Mouse (Mus musculus) layer of hippocampus, adult 9-11 months (tissue): ENCODE data around the gene Ctnna3.

Source experiments
- DNase-seq: peaks from one replicate; pipeline ENCODE4 v3.0.0; 2022

Gene Ctnna3

GRCm38 (mm10) chr10:63954308-63954930 is 524.5 kb downstream of the Ctnna3 start:
- no peak for DNase-seq

GRCm38 (mm10) chr10:63972300-63972699 is 542.4 kb downstream of the Ctnna3 start:
- DNase-seq, result no peak

- no peak for DNase-seq
These were observed 548.2 kb downstream of the Ctnna3 start for GRCm38 (mm10) chr10:63978101-63978500.

GRCm38 (mm10) chr10:63978535-63978934 is 548.6 kb downstream of the Ctnna3 start:
- no peak for DNase-seq

- DNase-seq, result no peak
These were observed 549.1 kb downstream of the Ctnna3 start for GRCm38 (mm10) chr10:63978969-63979368.

- DNase-seq, result no peak
These were observed 549.5 kb downstream of the Ctnna3 start for GRCm38 (mm10) chr10:63979410-63979809.

GRCm38 (mm10) chr10:63985576-63985975 is 555.7 kb downstream of the Ctnna3 start:
- peak; percentile 7 for DNase-seq

GRCm38 (mm10) chr10:63994251-63994650 is 564.4 kb downstream of the Ctnna3 start:
- DNase-seq, result peak; percentile 11

GRCm38 (mm10) chr10:64001531-64001930 is 571.6 kb downstream of the Ctnna3 start:
- no peak for DNase-seq

GRCm38 (mm10) chr10:64001996-64002395 is 572.1 kb downstream of the Ctnna3 start:
- no peak for DNase-seq

- DNase-seq, result no peak
These were observed 590.4 kb downstream of the Ctnna3 start for GRCm38 (mm10) chr10:64020347-64020746.

- peak; percentile 18 for DNase-seq
These were observed 593.4 kb downstream of the Ctnna3 start for GRCm38 (mm10) chr10:64023340-64023739.

- no peak for DNase-seq
These were observed 601.0 kb downstream of the Ctnna3 start for GRCm38 (mm10) chr10:64030901-64031300.

- DNase-seq, result peak; percentile 38
These were observed 610.0 kb downstream of the Ctnna3 start for GRCm38 (mm10) chr10:64039760-64040535.

- DNase-seq, result no peak
These were observed 611.3 kb downstream of the Ctnna3 start for GRCm38 (mm10) chr10:64041218-64041617.

- DNase-seq, result no peak
These were observed 612.0 kb downstream of the Ctnna3 start for GRCm38 (mm10) chr10:64041892-64042291.

- DNase-seq, result no peak
These were observed 619.3 kb downstream of the Ctnna3 start for GRCm38 (mm10) chr10:64049151-64049550.

GRCm38 (mm10) chr10:64049946-64050345 is 620.0 kb downstream of the Ctnna3 start:
- no peak for DNase-seq

GRCm38 (mm10) chr10:64063704-64064103 is 633.8 kb downstream of the Ctnna3 start:
- no peak for DNase-seq

GRCm38 (mm10) chr10:64075944-64076343 is 646.0 kb downstream of the Ctnna3 start:
- DNase-seq, result peak; percentile 59

GRCm38 (mm10) chr10:64076410-64077052 is 646.6 kb downstream of the Ctnna3 start:
- DNase-seq, result no peak

GRCm38 (mm10) chr10:64082345-64082744 is 652.4 kb downstream of the Ctnna3 start:
- DNase-seq, result no peak

- DNase-seq, result no peak
These were observed 653.9 kb downstream of the Ctnna3 start for GRCm38 (mm10) chr10:64083813-64084212.

GRCm38 (mm10) chr10:64084465-64084864 is 654.6 kb downstream of the Ctnna3 start:
- DNase-seq, result no peak
